ENCODE assay signal across 28 mouse cellular contexts in the genomic region with DNA sequence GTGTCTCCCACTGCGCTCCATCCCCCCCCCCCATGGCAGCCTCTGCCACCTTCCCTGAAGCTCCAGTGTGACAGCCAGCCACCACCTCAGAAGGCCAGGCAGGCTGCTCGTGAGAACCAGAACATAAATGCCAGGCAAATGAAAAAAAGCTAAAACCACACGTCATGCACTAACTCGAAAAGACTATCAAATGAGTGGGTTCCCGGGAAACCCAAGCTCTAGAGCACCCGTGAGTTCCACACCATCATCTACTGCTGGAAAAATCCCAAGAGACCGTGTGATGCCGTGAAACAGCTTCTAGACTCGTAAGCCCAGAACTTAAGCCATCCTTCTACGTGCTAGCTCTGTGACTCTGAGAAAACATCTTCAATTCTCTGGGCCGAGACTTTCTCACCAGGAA.
DNase-seq lines count a peak whose midpoint lies in the region; ATAC-seq and TF ChIP-seq lines count a peak whose summit lies in the region.
"Had no signal": no experiment of that assay in that cellular context is flagged by ENCODE, and none has a peak within 500 bp of the region (broad histone marks: within the 10 kb centered on the region; RNA-seq: fewer than 3 reads in every experiment).

No protein-coding gene starts in this region.

- no peak overlapping the region for H3K4me3 ChIP-seq in layer of hippocampus, adult 2 months
- H3K4me3 ChIP-seq in cortical plate, adult 2 months (ENCODE audit: insufficient read depth, low read length): no peak overlapping the region
- no peak overlapping the region for H3K4me3 ChIP-seq in kidney, embryonic 14.5 days (ENCODE audit: low read length)
- H3K4me3 ChIP-seq: embryonic facial prominence, embryonic 13.5 days; intestine, embryonic 15.5 days; limb, embryonic 10.5 days; limb, embryonic 15.5 days; midbrain, embryonic 13.5 days; neural tube, embryonic 13.5 days had no signal

- TF ChIP-seq CTCF in layer of hippocampus, adult 2 months (conservative IDR thresholded peaks at IDR 0.05): no peak
- no peak for TF ChIP-seq CTCF in cortical plate, adult 2 months (IDR thresholded peaks at IDR 0.05; ENCODE audit: extremely low read depth, insufficient read depth, low read length)

- no peaks in the 10 kb centered on the region for H3K36me3 ChIP-seq in kidney, embryonic 14.5 days (ENCODE audit: control insufficient read depth, insufficient read depth, low read length)
- H3K36me3 ChIP-seq: embryonic facial prominence, embryonic 13.5 days; intestine, embryonic 15.5 days; limb, embryonic 10.5 days; limb, embryonic 15.5 days; midbrain, embryonic 13.5 days; neural tube, embryonic 13.5 days had no signal

- 90% methylated on average over 11 of the region's 11 CpGs for WGBS in kidney, embryonic 14.5 days

- H3K27ac ChIP-seq in layer of hippocampus, adult 2 months: peak overlapping the region; percentile 89
- peak overlapping the region; percentile 13; the same call in 1 of the 2 replicates for H3K27ac ChIP-seq in cortical plate, adult 2 months (ENCODE audit: insufficient read depth, low read length)
- H3K27ac ChIP-seq in kidney, embryonic 14.5 days (ENCODE audit: low read depth, low read length): no peak overlapping the region
- H3K27ac ChIP-seq: embryonic facial prominence, embryonic 13.5 days; hindbrain, postnatal 0 days; intestine, embryonic 15.5 days; kidney, postnatal 0 days; limb, embryonic 10.5 days; limb, embryonic 15.5 days; liver, embryonic 14.5 days; macrophage; midbrain, embryonic 13.5 days; neural tube, embryonic 13.5 days had no signal

- ATAC-seq in kidney, embryonic 14.5 days (ENCODE audit: low FRiP score, low TSS enrichment): no peak
- ATAC-seq: activated CD4-positive, CD25-positive, alpha-beta regulatory T cell, adult 4 months; hindbrain, postnatal 0 days; intestine, embryonic 15.5 days; midbrain, embryonic 13.5 days had no signal

- H3K9ac ChIP-seq in kidney, embryonic 14.5 days (ENCODE audit: low read depth, low read length): no peak overlapping the region
- H3K9ac ChIP-seq: embryonic facial prominence, embryonic 13.5 days; intestine, embryonic 15.5 days; limb, embryonic 15.5 days; liver, embryonic 14.5 days; midbrain, embryonic 13.5 days; neural tube, embryonic 13.5 days had no signal

- intact Hi-C loops in heart, postnatal 14 days (cut with DNase I): no loop called here

- peaks cover 13% of the 10 kb centered on the region for H3K4me1 ChIP-seq in cortical plate, adult 2 months (ENCODE audit: control insufficient read depth, insufficient read depth, low read length)
- no peaks in the 10 kb centered on the region for H3K4me1 ChIP-seq in kidney, embryonic 14.5 days (ENCODE audit: control insufficient read depth, insufficient read depth, low read length)
- H3K4me1 ChIP-seq: embryonic facial prominence, embryonic 13.5 days; intestine, embryonic 15.5 days; limb, embryonic 10.5 days; limb, embryonic 15.5 days; neural tube, embryonic 13.5 days had no signal

- no peak for DNase-seq in layer of hippocampus, adult 2 months (ENCODE audit: low spot score in 2 of 2)
- no peak for DNase-seq in layer of hippocampus, postnatal 10 days (ENCODE audit: low spot score in 2 of 2)
- peak; percentile 74 for DNase-seq in brain, adult 2 months (ENCODE audit: low read depth, low spot score)
- peak; percentile 44 to 55 for DNase-seq in right cerebral cortex, adult 2 months (ENCODE audit: low spot score in 2 of 2)
- no peak for DNase-seq in heart, postnatal 14 days
- no peak for DNase-seq in liver
- DNase-seq: adrenal gland, adult 2 months; B cell, adult 2 months; cerebellum, adult 8-10 months; cerebellum, postnatal 36 days; kidney, adult 2 months; kidney, postnatal 4 days; layer of hippocampus, postnatal 36 days; lung, adult 2 months; lung, postnatal 10 days had no signal

- no peaks in the 10 kb centered on the region for H3K9me3 ChIP-seq in kidney, embryonic 14.5 days (ENCODE audit: control insufficient read depth, low read length)
- H3K9me3 ChIP-seq: embryonic facial prominence, embryonic 13.5 days; intestine, embryonic 15.5 days; limb, embryonic 10.5 days; limb, embryonic 15.5 days; midbrain, embryonic 13.5 days; neural tube, embryonic 13.5 days had no signal

- H3K27me3 ChIP-seq in kidney, embryonic 14.5 days (ENCODE audit: control insufficient read depth, insufficient read depth, low read length): no peaks in the 10 kb centered on the region
- H3K27me3 ChIP-seq: embryonic facial prominence, embryonic 13.5 days; intestine, embryonic 15.5 days; limb, embryonic 15.5 days; midbrain, embryonic 13.5 days; neural tube, embryonic 13.5 days had no signal

- no peak for TF ChIP-seq POLR2A in cortical plate, adult 2 months (IDR thresholded peaks at IDR 0.05; ENCODE audit: extremely low read depth, insufficient read depth, low read length)

- no peak overlapping the region for H3K4me2 ChIP-seq in kidney, embryonic 14.5 days (replicated peaks; ENCODE audit: low read depth, low read length)
- H3K4me2 ChIP-seq: embryonic facial prominence, embryonic 13.5 days; intestine, embryonic 15.5 days; limb, embryonic 15.5 days; midbrain, embryonic 13.5 days; neural tube, embryonic 13.5 days had no signal

Comparison
In these comparisons a context has a peak if more than half of its experiments do, and no peak if none do; other contexts are left out.
1. DNase-seq: peak in brain, adult 2 months (single experiment) and right cerebral cortex, adult 2 months (2 of 2); none in layer of hippocampus, adult 2 months (0 of 2), layer of hippocampus, postnatal 10 days (0 of 2), heart, postnatal 14 days (0 of 2) and liver (single experiment).